Mouse (Mus musculus) hindbrain, postnatal 0 days (tissue): Measurements from ENCODE around the gene Nfasc. TPM values are rescaled to one million over a fixed set of nuclear protein-coding genes. Genes with fewer than 3 reads are reported as not detected.

Source experiments
- ATAC-seq: fragments of 200-750 bp; cut with Nextera tagmentation; 2 replicates; pipeline ENCODE4 v1.8.0; 2017; ENCODE audit warnings: mild to moderate bottlenecking, moderate TSS enrichment, moderate library complexity
- DNase-seq: peaks from one replicate; pipeline ENCODE4 v3.0.0-alpha.2; 2015; ENCODE audit warnings: low spot score
- H3K27ac ChIP-seq: fragments of 300-500 bp; sonication (generic); 2 replicates; pipeline ENCODE4 v1.5.1; 2014; ENCODE audit warnings: mild to moderate bottlenecking
- H3K27me3 ChIP-seq: fragments of 300-500 bp; sonication (generic); 2 replicates; pipeline ENCODE4 v1.6.1; 2014; ENCODE audit warnings: low read length, mixed read lengths; ENCODE audit not compliant: insufficient read depth
- H3K36me3 ChIP-seq: fragments of 300-500 bp; sonication (generic); 2 replicates; pipeline ENCODE4 v1.6.1; 2014; ENCODE audit warnings: low read length, mixed read lengths; ENCODE audit not compliant: insufficient read depth
- H3K4me1 ChIP-seq: fragments of 300-500 bp; sonication (generic); 2 replicates; pipeline ENCODE4 v1.6.1; 2014; ENCODE audit warnings: antibody characterized with exemption, low read length, mixed read lengths; ENCODE audit not compliant: insufficient read depth
- H3K4me2 ChIP-seq: fragments of 300-500 bp; sonication (generic); 2 replicates; pipeline ENCODE4 v1.6.1; 2014; ENCODE audit warnings: low read depth, mild to moderate bottlenecking, low read length, moderate library complexity, mixed read lengths
- H3K4me3 ChIP-seq: fragments of 300-500 bp; sonication (generic); 2 replicates; pipeline ENCODE4 v1.5.1; 2014; ENCODE audit warnings: low read length
- H3K9ac ChIP-seq: fragments of 300-500 bp; sonication (generic); replicated peaks from 2 replicates; pipeline ENCODE4 v1.6.1; 2014; ENCODE audit warnings: mild to moderate bottlenecking, low read length, moderate library complexity, mixed read lengths
- H3K9me3 ChIP-seq: fragments of 300-500 bp; sonication (generic); 2 replicates; pipeline ENCODE4 v1.6.1; 2016; ENCODE audit warnings: low read length, mixed read lengths
- CTCF ChIP-seq: IDR thresholded peaks from 2 replicates; pipeline ENCODE4 v1.5.1; 2016; ENCODE audit warnings: antibody characterized with exemption, control low read depth, low read depth
- WGBS: fragments of 180-500 bp; shearing (Covaris S2); extraction: QIAGEN DNeasy Blood & Tissue Kit; methylation state at CpG from one replicate; pipeline ENCODE4 v1.1.7; 2014; 5-methylcytosine and 5-hydroxymethylcytosine counted together
- polyA plus RNA-seq: library from polyadenylated mRNA; unstranded; fragments of >200 nt; fragmentation: Nextera tagmentation; extraction: Ambion mirVana; gene quantifications from 2 replicates; pipeline ENCODE4 v1.2.1, GENCODE M21; 2015
- total RNA-seq: library from RNA; depleted of rRNA; stranded (reverse); fragments of >200 nt; gene quantifications from 2 replicates; pipeline ENCODE4 v1.2.3, GENCODE M21; 2014

Nfasc gene
- total and polyA plus RNA-seq, 2 experiments from 2014 or later, result 30.5 to 69.6 TPM

DNA sequence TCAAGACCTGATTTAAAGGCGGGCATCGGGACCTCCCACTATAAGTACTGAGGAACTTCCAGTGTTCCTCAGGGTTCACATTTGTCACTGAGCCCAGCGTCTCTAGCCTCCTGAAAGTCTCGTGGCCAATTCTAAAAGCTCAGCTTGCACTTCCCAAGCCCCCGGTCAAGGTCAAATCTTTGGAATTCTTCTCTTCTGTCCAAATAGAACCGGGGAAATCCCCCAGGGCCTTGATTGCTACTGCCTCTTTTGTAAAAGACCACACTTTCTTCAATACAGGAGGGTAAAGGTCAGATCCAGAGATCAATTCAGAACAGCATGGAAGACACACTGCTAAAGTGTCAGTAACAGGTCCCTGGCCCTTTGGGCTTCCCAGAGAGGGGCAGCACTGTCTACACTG is 145.9 kb downstream of the Nfasc start:
- 34% methylated on average over 6 of the region's 6 CpGs for WGBS
- H3K4me2 ChIP-seq, result no peak overlapping the region
- no peaks in the 10 kb centered on the region for H3K9me3 ChIP-seq
- peaks cover 9% of the 10 kb centered on the region; the same call in 1 of the 2 replicates for H3K36me3 ChIP-seq
- no peak overlapping the region for H3K9ac ChIP-seq
- no peak for ATAC-seq
- no peaks in the 10 kb centered on the region for H3K4me1 ChIP-seq
- H3K27me3 ChIP-seq, result no peaks in the 10 kb centered on the region
- no peak overlapping the region for H3K27ac ChIP-seq
- no peak for DNase-seq
- TF ChIP-seq CTCF, result no peak
- H3K4me3 ChIP-seq, result no peak overlapping the region

DNA sequence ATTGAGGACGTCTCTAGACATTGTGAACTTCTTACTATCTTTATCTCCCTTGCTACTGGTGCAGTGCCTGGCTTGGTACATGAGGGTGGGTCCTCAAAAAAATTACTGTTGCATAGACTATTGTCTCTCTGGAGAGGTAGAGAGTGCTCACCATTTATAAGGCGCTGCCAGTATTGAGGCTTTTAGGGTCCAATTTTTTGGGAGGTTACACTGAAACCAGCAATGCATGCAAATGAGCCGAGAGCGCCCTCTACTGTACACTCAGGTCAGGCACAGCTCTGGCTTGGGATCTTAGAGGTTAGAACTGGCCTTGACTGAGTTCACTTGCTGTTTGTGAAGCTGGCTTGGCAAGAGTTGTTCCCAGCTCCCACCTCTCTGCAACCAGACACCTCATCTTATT is 147.0 kb downstream of the Nfasc start:
- ATAC-seq (peak; percentile 68), DNase-seq (peak; percentile 93)
- Histone ChIP-seq H3K27ac (no peak overlapping the region), H3K9ac (no peak overlapping the region), H3K4me3 (no peak overlapping the region), H3K9me3 (no peaks in the 10 kb centered on the region), H3K4me1 (no peaks in the 10 kb centered on the region), H3K27me3 (no peaks in the 10 kb centered on the region), H3K4me2 (no peak overlapping the region), H3K36me3 (peaks cover 9% of the 10 kb centered on the region; the same call in 1 of the 2 replicates)
- peak; percentile 97 for TF ChIP-seq CTCF
- 8% methylated on average over 4 of the region's 4 CpGs for WGBS

DNA sequence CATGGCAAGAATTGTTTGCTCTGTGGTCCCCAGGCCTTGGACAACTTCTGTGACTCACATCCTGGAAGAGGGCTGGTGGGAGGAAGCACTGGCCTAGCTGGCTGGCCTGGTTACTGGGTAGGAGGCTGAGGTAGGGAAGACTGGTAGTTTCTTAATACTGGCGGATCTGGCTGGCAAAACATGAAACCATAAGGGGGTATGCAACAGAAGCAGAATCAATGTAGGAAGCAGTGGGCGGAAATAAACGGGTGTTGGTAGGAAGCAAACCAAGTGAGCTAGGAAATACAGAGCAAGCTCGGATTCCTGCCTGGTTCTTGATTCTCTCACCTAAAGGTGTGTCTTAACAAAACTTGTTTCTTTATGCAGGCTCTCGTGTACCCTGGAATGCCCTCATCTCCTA is 149.5 kb downstream of the Nfasc start:
- H3K4me2 ChIP-seq, result no peak overlapping the region
- no peak overlapping the region for H3K9ac ChIP-seq
- no peaks in the 10 kb centered on the region for H3K9me3 ChIP-seq
- no peaks in the 10 kb centered on the region for H3K4me1 ChIP-seq
- peaks cover 6% of the 10 kb centered on the region; the same call in 1 of the 2 replicates for H3K36me3 ChIP-seq
- DNase-seq, result no peak
- no peak overlapping the region for H3K4me3 ChIP-seq
- WGBS, result 89% methylated on average over 5 of the region's 5 CpGs
- no peak for ATAC-seq
- TF ChIP-seq CTCF, result no peak
- no peaks in the 10 kb centered on the region for H3K27me3 ChIP-seq
- H3K27ac ChIP-seq, result no peak overlapping the region

DNA sequence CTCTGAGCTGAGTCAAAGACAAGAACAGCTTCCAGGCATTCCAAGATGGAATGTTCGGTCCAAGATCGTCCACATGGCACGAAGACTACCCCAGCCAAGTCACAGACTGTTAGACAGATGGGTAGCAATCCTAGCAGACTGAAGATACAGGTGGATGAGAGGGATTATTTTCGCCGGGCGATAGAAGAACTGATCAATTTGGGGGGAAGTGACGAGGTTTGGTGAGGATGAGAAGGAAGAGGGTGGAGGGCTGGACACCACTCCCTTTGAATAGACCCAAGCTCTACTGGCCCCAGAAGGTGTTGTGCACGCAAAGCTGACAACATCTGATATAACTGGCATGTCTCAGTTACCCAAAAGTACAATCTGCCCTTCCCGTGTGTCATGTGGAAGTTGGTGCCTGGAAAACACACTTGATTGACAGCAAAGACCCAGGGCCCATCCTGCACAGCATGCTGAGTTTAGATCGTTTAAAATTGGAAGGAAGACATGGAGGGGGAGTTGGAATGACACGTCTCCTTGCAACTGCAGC is 150.1 kb downstream of the Nfasc start:
- H3K4me2 ChIP-seq, result no peak overlapping the region
- no peak for ATAC-seq
- no peak overlapping the region for H3K4me3 ChIP-seq
- H3K27ac ChIP-seq, result no peak overlapping the region
- TF ChIP-seq CTCF, result no peak
- no peak overlapping the region for H3K9ac ChIP-seq
- no peaks in the 10 kb centered on the region for H3K9me3 ChIP-seq
- H3K27me3 ChIP-seq, result no peaks in the 10 kb centered on the region
- peaks cover 6% of the 10 kb centered on the region; the same call in 1 of the 2 replicates for H3K36me3 ChIP-seq
- no peaks in the 10 kb centered on the region for H3K4me1 ChIP-seq
- 65% methylated on average over 11 of the region's 11 CpGs for WGBS
- no peak for DNase-seq

DNA sequence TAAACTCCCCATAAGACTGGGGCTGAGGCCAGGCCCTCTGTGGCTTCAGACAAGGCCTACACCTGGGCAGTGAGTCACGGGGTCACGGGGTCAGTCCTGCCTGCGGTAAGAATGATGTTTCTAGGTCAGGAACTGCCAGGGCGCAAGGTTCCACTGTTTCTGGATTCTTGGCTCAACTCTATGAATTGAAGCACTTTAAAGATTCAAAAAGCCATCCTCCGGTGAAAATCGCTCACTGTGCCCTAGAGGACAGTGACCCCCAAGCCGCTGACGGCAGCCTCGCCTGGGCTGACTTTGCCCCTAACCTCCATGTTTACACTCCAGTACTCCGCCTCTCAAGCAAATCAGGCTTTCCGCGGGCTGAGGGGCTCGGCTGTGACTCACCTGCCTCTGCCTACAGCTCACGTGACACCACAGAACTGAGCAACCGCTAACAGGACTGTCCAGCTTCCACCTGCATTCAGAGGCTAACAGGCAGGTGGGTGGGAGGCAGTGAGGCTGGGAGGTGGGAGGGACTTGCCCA is 154.9 kb downstream of the Nfasc start:
- 58% methylated on average over 15 of the region's 15 CpGs for WGBS
- H3K9ac ChIP-seq, result no peak overlapping the region
- TF ChIP-seq CTCF, result no peak
- H3K4me2 ChIP-seq, result no peak overlapping the region
- no peaks in the 10 kb centered on the region for H3K9me3 ChIP-seq
- H3K4me3 ChIP-seq, result no peak overlapping the region
- DNase-seq (no peak), ATAC-seq (no peak)
- H3K27ac ChIP-seq, result no peak overlapping the region
- no peaks in the 10 kb centered on the region for H3K27me3 ChIP-seq
- 0 out of 2 replicates have a peak, but pooled peaks cover 9% of the 10 kb centered on the region for H3K36me3 ChIP-seq
- H3K4me1 ChIP-seq, result peaks cover 13% of the 10 kb centered on the region

DNA sequence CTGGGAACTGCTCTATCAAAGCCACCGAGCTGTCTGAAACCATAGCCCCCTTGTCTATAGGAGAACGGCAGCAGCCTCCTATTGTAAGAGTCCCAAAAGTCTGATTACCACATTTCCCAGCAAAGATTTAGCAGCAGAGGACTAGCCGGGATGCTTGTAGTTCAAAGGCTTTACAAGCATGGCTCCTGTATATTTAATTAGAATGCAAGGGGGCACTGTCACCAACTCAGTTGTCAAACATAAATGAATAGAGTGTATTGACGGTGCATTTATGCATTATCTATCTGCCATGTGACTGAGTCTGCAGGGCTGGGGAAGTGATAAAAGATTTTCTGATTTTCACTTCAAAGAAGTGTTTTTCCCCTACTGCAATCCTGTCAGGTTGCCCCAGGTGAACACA is 156.2 kb downstream of the Nfasc start:
- Histone ChIP-seq H3K4me3 (no peak overlapping the region), H3K9ac (no peak overlapping the region), H3K27me3 (no peaks in the 10 kb centered on the region), H3K4me2 (no peak overlapping the region), H3K36me3 (0 out of 2 replicates have a peak, but pooled peaks cover 9% of the 10 kb centered on the region), H3K27ac (no peak overlapping the region), H3K4me1 (peaks cover 15% of the 10 kb centered on the region), H3K9me3 (no peaks in the 10 kb centered on the region)
- ATAC-seq (no peak), DNase-seq (no peak)
- 25% methylated on average over 4 of the region's 4 CpGs for WGBS
- no peak for TF ChIP-seq CTCF

DNA sequence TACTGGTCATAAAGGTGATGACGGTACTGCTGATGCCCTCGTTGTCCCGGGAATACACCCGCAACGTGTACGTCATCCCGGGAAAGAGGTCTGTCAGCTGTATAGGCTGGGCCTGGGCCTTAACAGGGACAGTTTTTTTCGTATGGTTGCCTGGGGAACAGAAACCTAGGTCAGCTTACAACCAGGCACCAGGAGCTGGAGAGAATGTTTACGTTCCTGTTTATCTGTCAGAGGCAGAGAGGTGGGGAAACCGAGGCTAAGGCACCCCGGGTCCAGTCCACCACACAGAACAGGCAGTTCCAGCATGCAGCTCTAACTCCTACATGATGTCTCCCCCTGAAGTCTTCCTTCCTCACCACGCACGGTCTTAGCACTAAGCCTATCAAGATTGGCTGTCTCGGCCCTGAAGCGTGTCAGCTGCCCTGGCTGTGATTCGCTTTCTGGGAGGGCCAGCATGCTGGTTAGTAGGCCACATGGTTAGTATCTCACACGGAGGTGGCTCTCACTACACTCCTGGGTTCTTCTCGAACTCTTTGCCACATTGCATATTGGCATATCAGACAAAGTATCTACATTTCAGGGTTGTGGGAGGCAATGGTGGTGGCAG is 158.5 kb downstream of the Nfasc start:
- Histone ChIP-seq H3K27me3 (no peaks in the 10 kb centered on the region), H3K4me2 (no peak overlapping the region), H3K9ac (no peak overlapping the region), H3K27ac (peak overlapping the region; percentile 68; the same call in 1 of the 2 replicates), H3K9me3 (no peaks in the 10 kb centered on the region), H3K4me3 (no peak overlapping the region), H3K36me3 (0 out of 2 replicates have a peak, but pooled peaks cover 9% of the 10 kb centered on the region), H3K4me1 (peaks cover 15% of the 10 kb centered on the region)
- DNase-seq (no peak), ATAC-seq (peak; percentile 27; the same call in 1 of the 2 replicates)
- TF ChIP-seq CTCF, result no peak
- 72% methylated on average over 18 of the region's 18 CpGs for WGBS
